Mouse (Mus musculus) heart, postnatal 14 days (tissue): ENCODE results near the gene Lipt2. TPM values are rescaled to one million over a fixed set of nuclear protein-coding genes. Genes with fewer than 3 reads are reported as not detected.

Experiments
- DNase-seq, 2 experiments: peaks; one replicate each; pipeline ENCODE4 v3.0.0; 2021 to 2022
- intact Hi-C: fragments of 180-260 bp; cut with DNase I; formaldehyde crosslinking; loops from one replicate; pipeline ENCODE4 v1.15.1; 2025
- long read RNA-seq, 2 experiments: library from polyadenylated mRNA; stranded (forward); transcript quantifications; one replicate each; pipeline ENCODE4 v2.0.0; 2021
- total RNA-seq, 2 experiments: library from RNA; stranded (reverse); gene quantifications; 2 replicates each; pipeline ENCODE4 v1.2.3; 2021

Gene Lipt2
- 1 to 10 TPM; 3.4 to 3.9 TPM for total RNA-seq
- long read RNA-seq, experiment 1, partial matches to known transcripts, result 0 of 2 reads
- long read RNA-seq, experiment 1, other reads (novel, unspliced or antisense), result 0 of 2 reads
- long read RNA-seq, experiment 2, transcript Lipt2-201 (2 exons, 1,663 nt), result major isoform, 6 of 6 reads
- long read RNA-seq, experiment 2, partial matches to known transcripts, result 0 of 6 reads
- long read RNA-seq, experiment 2, other reads (novel, unspliced or antisense), result 0 of 6 reads

GRCm38 (mm10) chr7:100159105-100159841 lies at the start of gene Lipt2:
Gene Lipt2 (plus strand): TSS chr7:100159277.
- peak; percentile 94 to 95 for DNase-seq
- intact Hi-C loops, result loop anchor here (2.0 kb wide), 1 partner anchor 34 kb away; no protein-coding TSS in a partner anchor

- intact Hi-C loops, result loop anchor here (10.0 kb wide), 1 partner anchor 187 kb away; no protein-coding TSS in a partner anchor
- DNase-seq, result no peak
These were observed 47.6 kb upstream of the Lipt2 start for GRCm38 (mm10) chr7:100111506-100111905.

- no peak for DNase-seq
- intact Hi-C loops, result loop anchor here (10.0 kb wide), 1 partner anchor 189 kb away; no protein-coding TSS in a partner anchor
These were observed 45.3 kb upstream of the Lipt2 start for GRCm38 (mm10) chr7:100113821-100114220.

- intact Hi-C loops, result loop anchor here (10.0 kb wide), 1 partner anchor 189 kb away; no protein-coding TSS in a partner anchor
- no peak for DNase-seq
These were observed 44.8 kb upstream of the Lipt2 start for GRCm38 (mm10) chr7:100114279-100114678.

- intact Hi-C loops, result loop anchor here (5.0 kb wide), 1 partner anchor 106 kb away; the partner anchor contains the start of gene Pgm2l1
- DNase-seq, result peak in 1 of 2 experiments; percentile 55
These were observed 38.3 kb upstream of the Lipt2 start for GRCm38 (mm10) chr7:100120791-100121261.

GRCm38 (mm10) chr7:100121376-100121789 lies 37.7 kb upstream of the Lipt2 start, which contains the start of gene Pold3:
Gene Pold3 (minus strand): TSS chr7:100121565.
- peak; percentile 99 to 100 for DNase-seq
- intact Hi-C loops, result loop anchor here (5.0 kb wide), 1 partner anchor 106 kb away; the partner anchor contains the start of gene Pgm2l1

- DNase-seq, result peak; percentile 49 to 58
These were observed 35.6 kb upstream of the Lipt2 start for GRCm38 (mm10) chr7:100123486-100123885.

GRCm38 (mm10) chr7:100124211-100124610 lies 34.9 kb upstream of the Lipt2 start:
- peak; percentile 41 to 51 for DNase-seq
- intact Hi-C loops, result loop anchor here (2.0 to 5.0 kb wide), 2 partner anchors 35 to 103 kb away; partner anchors contain the start of genes Lipt2 and Pgm2l1

More at GRCm38 (mm10) chr7:100123486-100123885, 35.6 kb upstream of the Lipt2 start:
- intact Hi-C loops, result loop anchor here (2.0 to 5.0 kb wide), 2 partner anchors 63 to 104 kb away; partner anchors contain the start of gene Pgm2l1

- intact Hi-C loops, result loop anchor here (2.0 kb wide), 1 partner anchor 34 kb away; the partner anchor contains the start of gene Lipt2
- DNase-seq, result peak in 1 of 2 experiments; percentile 18
These were observed 33.9 kb upstream of the Lipt2 start for GRCm38 (mm10) chr7:100125166-100125565.

GRCm38 (mm10) chr7:100126514-100126913 lies 32.6 kb upstream of the Lipt2 start:
- DNase-seq, result no peak
- intact Hi-C loops, result no loop called here

- no peak for DNase-seq
- intact Hi-C loops, result no loop called here
These were observed 30.6 kb upstream of the Lipt2 start for GRCm38 (mm10) chr7:100128262-100129041.

- DNase-seq, result no peak
- intact Hi-C loops, result no loop called here
These were observed 28.5 kb upstream of the Lipt2 start for GRCm38 (mm10) chr7:100130592-100130991.

GRCm38 (mm10) chr7:100132379-100132778 lies 26.7 kb upstream of the Lipt2 start:
- intact Hi-C loops, result no loop called here
- DNase-seq, result no peak

GRCm38 (mm10) chr7:100137038-100137437 lies 22.0 kb upstream of the Lipt2 start:
- intact Hi-C loops, result no loop called here
- DNase-seq, result peak; percentile 8 to 16

- intact Hi-C loops, result no loop called here
- DNase-seq, result no peak
These were observed 21.0 kb upstream of the Lipt2 start for GRCm38 (mm10) chr7:100138075-100138474.

- DNase-seq, result no peak
- intact Hi-C loops, result loop anchor here (5.0 kb wide), 1 partner anchor 37 kb away; the partner anchor contains the start of gene Kcne3
These were observed 18.5 kb upstream of the Lipt2 start for GRCm38 (mm10) chr7:100140591-100140990.

- no peak for DNase-seq
- intact Hi-C loops, result no loop called here
These were observed 10.5 kb upstream of the Lipt2 start for GRCm38 (mm10) chr7:100148586-100148985.

GRCm38 (mm10) chr7:100150086-100150485 lies 9.0 kb upstream of the Lipt2 start:
- DNase-seq, result peak in 1 of 2 experiments; percentile 6
- intact Hi-C loops, result no loop called here

GRCm38 (mm10) chr7:100150626-100151025 lies 8.5 kb upstream of the Lipt2 start:
- intact Hi-C loops, result no loop called here
- no peak for DNase-seq

- no peak for DNase-seq
- intact Hi-C loops, result loop anchor here (2.0 kb wide), 1 partner anchor 33 kb away; no protein-coding TSS in a partner anchor
These were observed 1.4 kb upstream of the Lipt2 start for GRCm38 (mm10) chr7:100157669-100158068.
